Mouse (Mus musculus) lung, postnatal 0 days (tissue): ENCODE results near the gene Babam1.

ENCODE experiments used
- CTCF ChIP-seq: IDR thresholded peaks from 2 replicates; pipeline ENCODE4 v1.5.1; 2016; ENCODE audit warnings: antibody characterized with exemption, mild to moderate bottlenecking
- EP300 ChIP-seq: IDR thresholded peaks from 2 replicates; pipeline ENCODE4 v1.6.1; 2016; ENCODE audit warnings: antibody characterized with exemption, mild to moderate bottlenecking, control low read depth

GRCm38 (mm10) chr8:71391696-71392095, 5.0 kb upstream of the Babam1 start:
- no peak for TF ChIP-seq CTCF
- TF ChIP-seq EP300: no peak
